Mouse (Mus musculus): Measurements from ENCODE around the gene Aph1b.
"Not testable (repeated sequence)": the region's sequence is repeated elsewhere in the genome, so short reads cannot be mapped to it uniquely, and the experiment has no call there.

Aph1b gene

GRCm38 (mm10) chr9:66795464-66796324, at the start of gene Aph1b:
TSS of gene Aph1b (minus strand) at chr9:66795490.
- peak; percentile 98 for DNase-seq (ENCODE audit: low read depth)

- no peak for DNase-seq (ENCODE audit: low read depth)
Observed at GRCm38 (mm10) chr9:66835097-66835480, 39.8 kb upstream of the Aph1b start.

GRCm38 (mm10) chr9:66834318-66835096, 39.2 kb upstream of the Aph1b start, which contains the start of gene Aph1c:
TSS of gene Aph1c (minus strand) at chr9:66834726.
- peak; percentile 100 for DNase-seq (ENCODE audit: low read depth)

GRCm38 (mm10) chr9:66833851-66834250, 38.6 kb upstream of the Aph1b start:
- peak; percentile 29 for DNase-seq (ENCODE audit: low read depth)

GRCm38 (mm10) chr9:66832366-66832908, 37.1 kb upstream of the Aph1b start:
- no peak for DNase-seq (ENCODE audit: low read depth)

- peak; percentile 81 for DNase-seq (ENCODE audit: low read depth)
Observed at GRCm38 (mm10) chr9:66825990-66826389, 30.7 kb upstream of the Aph1b start.

- peak; percentile 39 for DNase-seq (ENCODE audit: low read depth)
Observed at GRCm38 (mm10) chr9:66822255-66822654, 27.0 kb upstream of the Aph1b start.

- peak; percentile 49 for DNase-seq (ENCODE audit: low read depth)
Observed at GRCm38 (mm10) chr9:66820996-66821395, 25.7 kb upstream of the Aph1b start.

GRCm38 (mm10) chr9:66813392-66813791, 18.1 kb upstream of the Aph1b start:
- no peak for DNase-seq (ENCODE audit: low read depth)

- DNase-seq (ENCODE audit: low read depth) = not testable (repeated sequence)
Observed at GRCm38 (mm10) chr9:66805951-66806350, 10.7 kb upstream of the Aph1b start.

GRCm38 (mm10) chr9:66801947-66802346, 6.7 kb upstream of the Aph1b start:
- no peak for DNase-seq (ENCODE audit: low read depth)

- DNase-seq (ENCODE audit: low read depth) = no peak
Observed at GRCm38 (mm10) chr9:66796739-66797138, 1.4 kb upstream of the Aph1b start, which contains the start of gene Gm10647. TSS of gene Gm10647 (plus strand) at chr9:66797039.

GRCm38 (mm10) chr9:66794629-66795463, 444 bp downstream of the Aph1b start:
- DNase-seq (ENCODE audit: low read depth) = no peak

GRCm38 (mm10) chr9:66787821-66788220, 7.5 kb downstream of the Aph1b start:
- peak; percentile 66 for DNase-seq (ENCODE audit: low read depth)

GRCm38 (mm10) chr9:66784552-66784951, 10.7 kb downstream of the Aph1b start:
- DNase-seq (ENCODE audit: low read depth) = peak; percentile 39

GRCm38 (mm10) chr9:66770701-66771100, 24.6 kb downstream of the Aph1b start:
- DNase-seq (ENCODE audit: low read depth) = no peak

GRCm38 (mm10) chr9:66769275-66769674, 26.0 kb downstream of the Aph1b start:
- DNase-seq (ENCODE audit: low read depth) = no peak

- DNase-seq (ENCODE audit: low read depth) = no peak
Observed at GRCm38 (mm10) chr9:66768721-66769120, 26.6 kb downstream of the Aph1b start.

GRCm38 (mm10) chr9:66760991-66761390, 34.3 kb downstream of the Aph1b start:
- DNase-seq (ENCODE audit: low read depth) = no peak

GRCm38 (mm10) chr9:66752849-66753248, 42.4 kb downstream of the Aph1b start:
- no peak for DNase-seq (ENCODE audit: low read depth)

GRCm38 (mm10) chr9:66748390-66748789, 46.9 kb downstream of the Aph1b start:
- no peak for DNase-seq (ENCODE audit: low read depth)

- no peak for DNase-seq (ENCODE audit: low read depth)
Observed at GRCm38 (mm10) chr9:66744531-66744930, 50.8 kb downstream of the Aph1b start.

All from induced T-regulatory cell, adult 2 months (primary cell).